Mouse (Mus musculus) liver, embryonic 14.5 days (tissue): ENCODE measurements around the gene H3f3b. TPM values are rescaled to one million over a fixed set of nuclear protein-coding genes. Genes with fewer than 3 reads are reported as not detected.

ENCODE experiments used
- ATAC-seq: fragments of 200-750 bp; cut with Nextera tagmentation; 2 replicates; pipeline ENCODE4 v1.8.0; 2017; ENCODE audit warnings: moderate number of reproducible peaks, mild to moderate bottlenecking, moderate library complexity; ENCODE audit not compliant: insufficient read depth
- DNase-seq, 3 experiments: peaks; one replicate each; pipeline ENCODE4 v3.0.0-alpha.2; 2012 to 2013; ENCODE audit warnings: low read depth in 3 of 3, low spot score in 3 of 3
- H3K27ac ChIP-seq: fragments of 300-500 bp; sonication (generic); 2 replicates; pipeline ENCODE4 v1.5.1; 2014; ENCODE audit warnings: moderate library complexity, mild to moderate bottlenecking, control low read depth, inconsistent platforms
- H3K27me3 ChIP-seq: fragments of 300-500 bp; sonication (generic); 2 replicates; pipeline ENCODE4 v1.6.1; 2014; ENCODE audit warnings: mild to moderate bottlenecking, low read length, moderate library complexity; ENCODE audit not compliant: control insufficient read depth, insufficient read depth
- H3K36me3 ChIP-seq: fragments of 300-500 bp; sonication (generic); replicated peaks from 2 replicates; pipeline ENCODE4 v1.6.1; 2014; ENCODE audit warnings: low read depth; ENCODE audit not compliant: control insufficient read depth, insufficient read depth
- H3K4me1 ChIP-seq, 2 experiments: fragments of 200-500 bp in 1 of 2; fragments of 300-500 bp in 1 of 2; sonication (generic) in 1 of 2; replicated peaks; 2 replicates each; pipeline ENCODE4 v1.6.1; 2012 to 2014; ENCODE audit warnings: antibody characterized with exemption in 1 of 2, inconsistent platforms in 1 of 2, low read length in 1 of 2; ENCODE audit not compliant: control insufficient read depth in 2 of 2, insufficient read depth in 2 of 2
- H3K4me2 ChIP-seq: fragments of 300-500 bp; sonication (generic); 2 replicates; pipeline ENCODE4 v1.6.1; 2014; ENCODE audit warnings: low read depth, mild to moderate bottlenecking, control low read depth, moderate library complexity
- H3K4me3 ChIP-seq, 2 experiments: fragments of 200-500 bp in 1 of 2; fragments of 300-500 bp in 1 of 2; sonication (generic) in 1 of 2; 2 replicates each; pipeline ENCODE4 v1.5.1; 2012 to 2014; ENCODE audit warnings: low read depth in 2 of 2, low read length in 2 of 2, mild to moderate bottlenecking in 2 of 2, control low read depth in 1 of 2, inconsistent platforms in 1 of 2, moderate library complexity in 1 of 2; ENCODE audit not compliant: insufficient read depth in 1 of 2
- H3K9ac ChIP-seq: fragments of 300-500 bp; sonication (generic); replicated peaks from 2 replicates; pipeline ENCODE4 v1.6.1; 2014; ENCODE audit warnings: mild to moderate bottlenecking, control low read depth, moderate library complexity
- H3K9me3 ChIP-seq: fragments of 300-500 bp; sonication (generic); 2 replicates; pipeline ENCODE4 v1.6.1; 2016; ENCODE audit warnings: low read length, mixed read lengths; ENCODE audit not compliant: control insufficient read depth
- CTCF ChIP-seq: IDR thresholded peaks from 2 replicates; pipeline ENCODE4 v1.5.1; 2016; ENCODE audit warnings: antibody characterized with exemption, low read depth, control low read depth
- EP300 ChIP-seq: IDR thresholded peaks from 2 replicates; pipeline ENCODE4 v1.6.1; 2016; ENCODE audit warnings: antibody characterized with exemption, low read depth
- WGBS: fragments of 180-500 bp; shearing (Covaris S2); extraction: QIAGEN DNeasy Blood & Tissue Kit; methylation state at CpG from one replicate; pipeline ENCODE4 v1.1.7; 2014; ENCODE audit not compliant: insufficient replicate concordance; 5-methylcytosine and 5-hydroxymethylcytosine counted together
- polyA plus RNA-seq, 2 experiments: library from polyadenylated mRNA; depleted of rRNA in 1 of 2; stranded (reverse) in 1 of 2; unstranded in 1 of 2; fragments of >200 nt; fragmentation: Nextera tagmentation in 1 of 2; extraction: Ambion mirVana in 1 of 2; gene quantifications; 2 replicates each; pipeline versions ENCODE4 v1.2.1 to v1.2.3; 2012 to 2014

Gene H3f3b
- polyA plus RNA-seq, 2 experiments: 248 to 651 TPM

- TF ChIP-seq CTCF (peak; percentile 78), EP300 (no peak)
- no peak overlapping the region for H3K4me2 ChIP-seq
- H3K4me3 ChIP-seq: no peak overlapping the region
- H3K27ac ChIP-seq: no peak overlapping the region
- 31% methylated on average over 6 of the region's 6 CpGs for WGBS
- DNase-seq (no peak), ATAC-seq (no peak)
- peaks cover 3 to 4% of the 10 kb centered on the region in 2 experiments; a peak in 3 of 4 replicates for H3K4me1 ChIP-seq
- no peaks in the 10 kb centered on the region; the same call in 1 of the 2 replicates for H3K27me3 ChIP-seq
- H3K9me3 ChIP-seq: no peaks in the 10 kb centered on the region
- peaks cover 16% of the 10 kb centered on the region for H3K36me3 ChIP-seq
- no peak overlapping the region for H3K9ac ChIP-seq
Observed at GRCm38 (mm10) chr11:116018106-116018505, 9.7 kb downstream of the H3f3b start.

- no peaks in the 10 kb centered on the region for H3K9me3 ChIP-seq
- H3K27me3 ChIP-seq: no peaks in the 10 kb centered on the region; the same call in 1 of the 2 replicates
- no peak overlapping the region for H3K27ac ChIP-seq
- H3K4me1 ChIP-seq: peaks cover 0 to 7% of the 10 kb centered on the region in 2 experiments; a peak in 2 of 4 replicates
- H3K4me2 ChIP-seq: no peak overlapping the region
- no peak overlapping the region for H3K4me3 ChIP-seq
- ATAC-seq (peak; percentile 10; the same call in 1 of the 2 replicates), DNase-seq (no peak)
- no peaks in the 10 kb centered on the region for H3K36me3 ChIP-seq
- WGBS: 40% methylated on average over 8 of the region's 8 CpGs
- TF ChIP-seq CTCF (no peak), EP300 (peak; percentile 45; the same call in 1 of the 2 replicates)
- no peak overlapping the region for H3K9ac ChIP-seq
Observed at GRCm38 (mm10) chr11:116014821-116015220, 12.9 kb downstream of the H3f3b start.

GRCm38 (mm10) chr11:116012262-116012947, 15.4 kb downstream of the H3f3b start, which contains the start of gene Galk1:
Galk1 (minus strand) TSS chr11:116012719.
- Histone ChIP-seq H3K9me3 (no peaks in the 10 kb centered on the region), H3K27ac (no peak within 1 kb of the TSS), H3K4me1 (peaks cover 0 to 7% of the 10 kb centered on the region in 2 experiments; a peak in 2 of 4 replicates), H3K4me2 (peak within 1 kb of the TSS; percentile 67), H3K36me3 (no peaks in the 10 kb centered on the region), H3K4me3 (peak within 1 kb of the TSS; percentile 60 to 61), H3K27me3 (no peaks in the 10 kb centered on the region; the same call in 1 of the 2 replicates), H3K9ac (peak within 1 kb of the TSS; percentile 49)
- WGBS: under 1% methylated on average over 54 of the region's 55 CpGs
- no peak for TF ChIP-seq EP300
- TF ChIP-seq CTCF: no peak
- DNase-seq: peak; percentile 71 to 78 (median 75)
- ATAC-seq: peak; percentile 83

- WGBS: 16% methylated on average over 14 of the region's 14 CpGs
- no peaks in the 10 kb centered on the region for H3K9me3 ChIP-seq
- H3K9ac ChIP-seq: peak overlapping the region; percentile 49; the same call in 1 of the 2 replicates
- no peak overlapping the region; the same call in 1 of the 2 replicates for H3K27ac ChIP-seq
- DNase-seq: no peak
- peak overlapping the region; percentile 67 for H3K4me2 ChIP-seq
- TF ChIP-seq EP300 (no peak), CTCF (no peak)
- no peaks in the 10 kb centered on the region; the same call in 1 of the 2 replicates for H3K27me3 ChIP-seq
- peak overlapping the region; percentile 60 to 61 for H3K4me3 ChIP-seq
- H3K4me1 ChIP-seq: peaks cover 0 to 7% of the 10 kb centered on the region in 2 experiments; a peak in 2 of 4 replicates
- ATAC-seq: no peak
- no peaks in the 10 kb centered on the region for H3K36me3 ChIP-seq
Observed at GRCm38 (mm10) chr11:116011529-116012261, 16.1 kb downstream of the H3f3b start.

GRCm38 (mm10) chr11:116010948-116011347, 16.8 kb downstream of the H3f3b start:
- no peak overlapping the region for H3K9ac ChIP-seq
- WGBS: 72% methylated on average over 5 of the region's 5 CpGs
- TF ChIP-seq CTCF (no peak), EP300 (no peak)
- H3K4me3 ChIP-seq: no peak overlapping the region
- H3K27me3 ChIP-seq: no peaks in the 10 kb centered on the region; the same call in 1 of the 2 replicates
- H3K4me2 ChIP-seq: peak overlapping the region; percentile 67
- H3K4me1 ChIP-seq: peaks cover 0 to 9% of the 10 kb centered on the region in 2 experiments; a peak in 2 of 4 replicates
- ATAC-seq: no peak
- no peaks in the 10 kb centered on the region for H3K36me3 ChIP-seq
- H3K27ac ChIP-seq: no peak overlapping the region
- no peak for DNase-seq
- no peaks in the 10 kb centered on the region for H3K9me3 ChIP-seq
